Mouse (Mus musculus) erythroblast, adult 5-6 weeks (primary cell): Measurements from ENCODE around the gene Usp18. TPM values are rescaled to one million over a fixed set of nuclear protein-coding genes. Genes with fewer than 3 reads are reported as not detected.

Source experiments
- ATAC-seq: replicated peaks from 2 replicates; pipeline ENCODE4 v1.8.0; 2016; ENCODE audit warnings: moderate number of reproducible peaks, mild to moderate bottlenecking, moderate TSS enrichment, inconsistent platforms; ENCODE audit not compliant: poor library complexity, low FRiP score, severe bottlenecking
- total RNA-seq, 2 experiments: library from RNA; stranded (forward) in 1 of 2; stranded (reverse) in 1 of 2; fragments of 150-400 nt in 1 of 2; fragments of 200-764, 138-1000 nt in 1 of 2; gene quantifications; 2 replicates each; pipeline versions ENCODE4 v1.2.3 to v1.2.4; 2015 to 2017; ENCODE audit warnings: low replicate concordance in 2 of 2

Usp18 gene
- total RNA-seq, 2 experiments from 2014 or later = 26.9 to 38.2 TPM

DNA sequence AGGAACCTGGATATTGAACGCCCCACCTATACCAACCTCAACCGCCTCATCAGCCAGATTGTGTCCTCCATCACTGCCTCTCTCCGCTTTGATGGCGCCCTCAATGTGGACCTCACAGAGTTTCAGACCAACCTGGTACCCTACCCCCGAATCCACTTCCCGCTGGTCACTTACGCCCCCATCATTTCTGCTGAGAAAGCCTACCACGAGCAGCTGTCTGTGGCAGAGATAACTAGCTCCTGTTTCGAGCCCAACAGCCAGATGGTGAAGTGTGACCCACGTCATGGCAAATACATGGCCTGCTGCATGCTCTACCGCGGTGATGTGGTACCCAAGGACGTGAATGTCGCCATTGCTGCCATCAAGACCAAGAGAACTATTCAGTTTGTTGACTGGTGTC is 22.7 kb upstream of the Usp18 start:
- no peak for ATAC-seq

- ATAC-seq = no peak
These were observed 21.6 kb upstream of the Usp18 start for GRCm38 (mm10) chr6:121224067-121224466.

DNA sequence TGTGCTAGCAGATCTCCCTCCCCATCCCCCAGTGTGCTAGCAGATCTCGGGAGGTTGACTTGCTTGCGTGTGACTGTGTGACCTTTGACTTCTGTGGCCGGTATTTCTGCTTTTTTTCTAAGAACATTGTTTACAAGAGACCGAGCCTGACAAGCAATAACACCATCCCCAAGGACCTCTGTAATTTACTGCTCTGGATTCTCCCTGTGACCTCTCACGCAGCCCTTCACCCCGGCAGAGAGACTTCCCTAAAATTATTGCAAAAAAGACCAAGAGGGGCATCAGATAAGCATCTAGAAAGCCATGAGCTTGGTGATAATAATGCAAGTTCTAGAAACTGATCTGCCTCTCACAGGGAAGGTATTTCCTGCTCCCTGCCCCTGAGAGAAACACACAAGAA is 20.7 kb upstream of the Usp18 start:
- no peak for ATAC-seq

GRCm38 (mm10) chr6:121226043-121226442 is 19.7 kb upstream of the Usp18 start:
- ATAC-seq = no peak

DNA sequence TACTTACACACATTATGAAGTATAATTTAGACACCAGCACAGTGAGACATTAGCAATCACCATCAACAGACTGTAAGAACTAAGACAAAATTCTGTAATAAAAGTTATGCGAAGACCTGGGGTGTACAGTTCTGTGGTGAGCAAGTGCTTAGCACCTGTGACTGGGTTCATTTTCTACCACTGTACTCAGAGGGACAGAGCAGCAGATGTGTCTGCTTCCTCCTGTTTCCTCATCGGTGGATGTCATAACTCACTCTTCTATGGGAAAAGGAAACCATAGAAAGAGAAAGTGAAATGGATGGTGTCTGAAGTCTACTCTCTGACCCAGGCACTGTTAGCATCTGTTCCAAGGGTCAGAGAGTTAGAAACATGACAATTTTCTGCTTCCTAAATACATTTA is 19.0 kb upstream of the Usp18 start:
- ATAC-seq = no peak

DNA sequence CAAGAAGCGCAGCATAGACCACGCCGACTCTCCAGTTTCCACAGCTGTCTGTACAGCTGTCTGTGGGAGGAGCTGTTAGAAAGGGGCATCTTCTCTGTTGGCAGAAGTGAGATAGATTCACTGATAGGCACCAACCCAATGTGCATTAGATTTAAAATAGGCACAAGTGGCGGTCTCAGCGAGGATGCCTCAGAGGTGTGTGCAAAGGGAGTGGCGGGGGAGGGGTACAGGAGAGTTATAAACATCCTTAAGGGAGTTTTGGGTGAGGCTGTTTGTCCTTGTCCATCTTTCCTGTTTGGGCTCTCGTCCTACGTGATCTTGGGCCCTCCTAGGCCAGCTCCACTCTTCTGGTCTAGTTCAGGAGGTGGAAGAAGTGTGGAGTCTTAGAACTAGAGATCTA is 17.3 kb upstream of the Usp18 start:
- no peak for ATAC-seq

DNA sequence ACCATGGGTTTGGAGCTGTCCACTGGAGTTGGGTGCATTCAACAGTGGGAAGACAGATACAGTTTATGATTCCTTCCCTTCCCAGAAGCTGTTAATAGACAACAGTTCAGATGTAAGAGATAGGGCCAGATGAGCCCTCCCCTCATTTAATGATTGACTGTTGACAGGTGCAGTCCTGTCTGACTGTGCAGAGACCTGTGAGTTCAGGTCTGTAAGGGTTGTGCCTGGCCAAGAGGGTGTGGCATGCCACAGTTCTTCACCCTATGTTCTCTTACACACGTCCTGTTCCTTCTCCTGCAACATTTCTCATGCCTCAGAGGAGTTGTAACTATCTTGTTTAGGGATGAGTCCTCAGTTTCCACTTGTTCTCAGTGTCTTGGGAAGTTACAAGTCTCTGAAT is 13.1 kb upstream of the Usp18 start:
- no peak for ATAC-seq

DNA sequence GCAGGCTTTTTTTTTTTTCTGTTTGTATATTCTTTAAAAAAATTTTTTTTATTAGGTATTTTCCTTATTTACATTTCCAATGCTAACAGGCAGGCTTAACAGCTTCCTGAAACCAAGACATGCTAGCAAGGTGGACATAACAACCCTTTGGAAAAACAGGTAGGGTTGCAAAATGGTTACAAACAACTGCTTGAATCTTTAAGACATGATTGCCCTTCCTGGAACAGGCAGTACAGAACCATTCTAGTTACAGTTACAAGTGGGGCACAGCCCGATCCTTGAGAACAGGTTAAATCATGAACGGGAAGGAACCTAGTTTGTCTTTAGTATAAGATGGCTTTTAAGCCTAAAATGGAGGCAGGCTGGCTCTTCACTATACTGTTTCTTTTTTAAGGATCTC is 9.3 kb upstream of the Usp18 start:
- ATAC-seq = no peak

DNA sequence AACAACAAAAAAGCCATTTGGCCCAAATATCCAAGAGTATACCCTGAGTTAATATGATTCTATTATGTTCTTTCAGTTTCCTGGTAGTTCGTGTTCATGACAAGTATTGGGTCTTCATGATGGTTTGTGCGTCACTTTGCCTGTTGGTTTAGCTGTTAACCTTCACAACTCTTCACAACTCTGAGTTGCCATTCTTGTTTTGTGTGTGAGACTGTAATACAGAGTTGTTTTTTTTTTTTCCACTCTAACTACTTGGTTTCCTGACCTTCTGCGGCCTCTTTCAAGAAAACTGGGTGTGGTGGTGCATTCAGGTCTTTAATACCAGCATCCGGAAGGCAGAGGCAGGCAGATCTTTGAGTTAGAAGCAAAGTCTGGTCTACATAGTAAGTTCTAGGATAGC is 7.5 kb upstream of the Usp18 start:
- ATAC-seq = no peak

DNA sequence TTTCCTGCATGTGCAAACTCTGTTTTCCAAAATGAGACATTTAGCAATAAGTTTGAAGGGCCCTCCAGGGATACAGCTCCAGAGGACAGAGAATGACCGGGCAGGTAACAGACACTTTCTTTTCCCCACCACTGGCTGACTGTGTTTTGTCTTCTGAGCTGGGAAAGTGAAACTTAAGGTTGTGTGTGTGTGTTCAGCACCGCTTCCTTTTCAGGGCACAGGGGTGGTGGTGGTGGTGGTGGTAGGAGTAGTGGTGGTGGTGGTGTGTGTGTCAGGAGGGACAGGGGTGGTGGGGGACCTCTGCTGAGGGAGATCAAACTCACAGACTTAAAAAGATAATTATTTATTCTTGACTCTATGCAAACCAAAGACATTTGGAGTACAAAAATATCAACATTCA is 3.9 kb upstream of the Usp18 start:
- no peak for ATAC-seq

DNA sequence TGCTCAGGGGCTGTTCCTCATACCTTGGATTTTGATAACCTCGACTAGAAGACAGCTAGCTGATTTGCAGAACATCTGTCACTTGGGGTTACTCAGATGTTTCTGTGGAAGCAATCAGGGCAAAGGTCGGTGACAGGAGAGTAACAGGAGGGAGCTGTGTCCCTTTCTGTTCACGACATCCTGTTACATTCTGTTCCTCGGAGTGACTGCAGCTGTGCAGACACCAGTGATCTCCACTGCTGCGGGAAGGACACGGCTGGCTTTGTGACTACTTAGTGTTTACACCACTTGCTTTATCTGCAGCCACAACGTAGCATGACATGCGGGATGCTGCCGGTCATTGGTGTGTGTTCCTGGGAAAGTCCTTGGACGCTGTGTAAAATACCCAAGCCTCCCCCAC is 2.5 kb upstream of the Usp18 start:
- no peak for ATAC-seq

GRCm38 (mm10) chr6:121246037-121246361 is 293 bp downstream of the Usp18 start:
- peak; percentile 3; the same call in 1 of the 2 replicates for ATAC-seq

- ATAC-seq = no peak
These were observed 4.7 kb downstream of the Usp18 start for GRCm38 (mm10) chr6:121250406-121250805.

GRCm38 (mm10) chr6:121251256-121251655 is 5.5 kb downstream of the Usp18 start:
- no peak for ATAC-seq

- peak; percentile 90 for ATAC-seq
These were observed 14.8 kb downstream of the Usp18 start for GRCm38 (mm10) chr6:121260548-121260947.

DNA sequence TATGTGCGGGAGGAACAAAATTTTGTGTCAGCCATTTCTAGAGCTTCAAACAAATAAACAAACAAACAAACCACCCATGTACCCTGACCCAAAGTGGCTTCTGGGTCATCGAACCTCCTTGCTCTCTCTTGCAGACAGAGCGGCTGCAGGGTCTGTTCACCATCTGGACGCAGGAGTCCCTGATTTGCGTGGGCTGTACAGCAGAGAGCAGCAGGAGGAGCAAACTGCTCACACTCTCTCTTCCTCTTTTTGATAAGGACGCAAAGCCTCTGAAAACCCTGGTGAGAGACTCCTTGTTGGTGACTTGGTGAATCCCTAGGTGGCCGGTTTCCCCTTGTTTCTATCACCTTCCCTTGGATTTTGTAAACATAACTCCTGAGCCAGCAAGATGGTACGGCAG is 15.5 kb downstream of the Usp18 start:
- ATAC-seq = no peak

DNA sequence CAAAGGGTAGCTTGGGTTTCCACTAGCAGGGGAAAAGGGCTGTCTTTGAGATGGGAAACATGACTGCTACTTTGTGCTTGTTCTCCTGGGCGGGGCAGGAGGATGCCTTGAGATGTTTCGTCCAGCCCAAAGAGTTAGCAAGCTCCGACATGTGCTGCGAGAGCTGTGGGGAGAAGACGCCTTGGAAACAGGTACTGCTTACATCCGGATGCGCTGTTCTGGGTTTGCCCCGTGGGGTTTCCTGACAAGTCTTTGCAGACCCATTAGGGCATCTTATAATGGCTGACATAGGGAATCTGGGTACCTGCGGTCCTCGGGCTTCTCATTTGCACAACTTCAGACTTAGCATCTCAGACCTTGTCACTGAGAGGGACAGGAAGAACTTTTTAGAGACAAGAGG is 16.3 kb downstream of the Usp18 start:
- ATAC-seq = no peak

GRCm38 (mm10) chr6:121262496-121262895 is 16.8 kb downstream of the Usp18 start:
- no peak for ATAC-seq

DNA sequence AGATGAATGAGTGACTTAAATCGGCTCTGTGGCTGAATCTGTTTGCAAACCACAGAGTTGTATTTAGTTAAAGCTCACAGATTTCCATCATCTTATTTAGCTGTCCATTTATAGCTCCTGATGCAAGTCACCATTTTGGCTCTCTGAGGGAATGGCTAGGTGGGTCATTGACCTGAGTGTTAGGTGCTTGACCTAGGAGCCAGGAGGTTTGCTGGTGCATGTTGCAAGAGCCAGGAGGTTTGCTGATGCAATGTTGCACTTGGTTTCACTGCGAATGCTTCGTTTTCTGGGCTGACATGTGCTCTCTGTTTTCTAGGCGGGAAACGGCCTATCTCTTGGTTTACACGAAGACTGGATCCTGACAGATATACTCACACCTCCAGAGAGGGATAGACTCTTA is 24.4 kb downstream of the Usp18 start:
- no peak for ATAC-seq

GRCm38 (mm10) chr6:121271707-121272074 is 26.0 kb downstream of the Usp18 start:
- peak; percentile 30 for ATAC-seq

DNA sequence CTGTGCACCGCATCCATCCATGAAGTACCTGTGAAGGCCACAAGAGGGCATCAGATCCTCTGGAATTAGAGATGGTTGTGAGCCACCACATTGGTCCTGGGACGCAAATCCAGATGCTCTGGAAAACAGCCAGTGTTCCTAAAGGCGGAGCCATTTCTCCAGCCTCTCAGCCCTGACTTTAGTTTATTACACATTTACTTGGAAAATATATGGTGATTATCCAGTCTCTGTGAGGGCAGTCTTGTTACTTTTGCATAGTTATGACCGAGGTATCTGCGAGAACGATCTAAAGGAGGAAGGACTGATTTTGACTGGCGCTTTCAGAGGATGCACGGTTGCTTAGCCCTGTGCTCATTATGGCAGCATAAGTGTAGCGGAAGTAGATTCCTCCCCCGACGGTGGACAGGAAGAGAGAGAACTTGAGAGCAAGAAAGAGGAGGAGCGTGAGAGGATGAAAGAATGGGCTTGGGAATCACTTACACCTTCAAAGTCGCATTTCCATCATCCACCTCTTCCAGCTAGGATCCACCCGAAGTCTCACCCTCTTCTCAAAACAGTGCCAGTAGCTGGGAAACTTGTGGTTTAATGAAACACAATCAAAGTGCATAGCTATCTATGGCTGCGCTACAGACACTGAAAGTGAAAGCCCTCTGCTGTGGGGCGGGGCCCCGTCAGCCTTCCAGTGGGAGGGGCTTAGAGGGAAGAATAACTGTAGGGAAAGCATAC is 26.5 kb downstream of the Usp18 start:
- peak; percentile 90 for ATAC-seq

DNA sequence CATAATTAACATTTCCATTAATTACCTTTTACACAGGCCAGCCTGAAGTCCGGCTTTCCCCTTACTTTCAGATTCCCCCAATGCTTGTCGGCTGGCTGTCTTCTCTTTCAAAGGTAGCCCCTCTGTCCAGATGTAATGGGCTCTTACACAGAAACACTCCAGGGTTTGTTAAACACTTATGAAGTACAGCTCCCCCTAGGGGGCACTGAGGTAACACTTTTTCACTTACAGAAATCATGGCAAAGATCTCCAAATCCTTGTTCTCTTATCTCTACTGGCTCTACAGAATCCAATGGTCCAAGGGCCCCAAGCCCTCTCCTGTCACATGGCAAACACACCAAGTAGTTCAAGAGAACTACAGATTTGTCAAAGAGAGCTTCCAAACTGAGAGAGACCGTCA is 28.6 kb downstream of the Usp18 start:
- no peak for ATAC-seq
